Mouse (Mus musculus) urinary bladder, postnatal 25 days (tissue): Measurements from ENCODE around the gene Htt.
A peak's percentile ranks its signal among the peaks of the same experiment; 100 is the strongest.

ENCODE experiments used
- DNase-seq: peaks from one replicate; pipeline ENCODE4 v3.0.0; 2022; ENCODE audit warnings: low spot score

Gene Htt

DNA sequence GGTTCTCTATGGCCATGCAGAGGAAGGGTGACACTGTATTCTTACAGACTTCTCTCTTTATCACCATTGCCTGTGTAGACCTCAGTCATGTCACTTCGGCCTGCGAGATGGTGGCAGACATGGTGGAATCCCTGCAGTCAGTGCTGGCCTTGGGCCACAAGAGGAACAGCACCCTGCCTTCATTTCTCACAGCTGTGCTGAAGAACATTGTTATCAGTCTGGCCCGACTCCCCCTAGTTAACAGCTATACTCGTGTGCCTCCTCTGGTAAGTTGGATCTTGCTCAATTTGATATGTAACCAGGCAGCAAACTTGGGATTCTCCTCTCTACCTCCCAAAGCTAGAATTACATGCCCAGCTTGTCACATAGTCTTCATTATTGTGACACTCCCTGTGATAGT lies 127.7 kb downstream of the Htt start:
- DNase-seq, result no peak

DNA sequence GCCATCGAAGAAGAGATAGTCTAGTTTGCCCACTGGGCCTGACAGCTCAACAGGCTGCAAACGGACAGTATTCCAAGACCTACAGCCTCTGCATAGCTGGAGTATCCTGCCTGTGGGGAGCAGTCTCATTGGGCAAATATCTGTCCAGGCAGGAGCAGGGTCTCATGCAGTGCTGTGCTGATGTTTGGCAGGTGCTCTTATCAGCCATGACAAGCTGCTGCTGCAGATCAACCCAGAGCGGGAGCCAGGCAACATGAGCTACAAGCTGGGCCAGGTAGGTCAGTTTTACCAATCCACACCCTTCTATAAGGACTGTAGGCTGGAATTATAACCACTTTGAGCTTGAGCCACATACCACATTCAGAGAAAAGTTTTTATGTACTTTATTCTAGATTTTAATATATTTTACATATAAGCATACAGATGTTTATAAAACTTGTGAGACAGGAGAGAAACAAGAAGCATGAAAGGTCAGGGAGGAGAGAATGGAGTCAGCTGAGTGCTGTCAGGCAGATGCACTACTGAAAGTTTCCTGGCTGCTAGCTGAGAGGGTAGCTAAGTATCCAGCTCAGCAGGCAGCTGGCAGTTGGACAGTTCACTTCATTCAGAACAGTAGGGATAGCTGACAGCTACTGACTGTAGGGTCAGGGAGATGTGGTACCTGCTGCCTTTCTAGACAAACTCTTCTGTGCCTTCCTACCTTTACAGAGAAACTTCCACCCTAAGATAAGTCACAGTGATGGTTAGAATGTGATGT lies 135.3 kb downstream of the Htt start:
- DNase-seq, result no peak

DNA sequence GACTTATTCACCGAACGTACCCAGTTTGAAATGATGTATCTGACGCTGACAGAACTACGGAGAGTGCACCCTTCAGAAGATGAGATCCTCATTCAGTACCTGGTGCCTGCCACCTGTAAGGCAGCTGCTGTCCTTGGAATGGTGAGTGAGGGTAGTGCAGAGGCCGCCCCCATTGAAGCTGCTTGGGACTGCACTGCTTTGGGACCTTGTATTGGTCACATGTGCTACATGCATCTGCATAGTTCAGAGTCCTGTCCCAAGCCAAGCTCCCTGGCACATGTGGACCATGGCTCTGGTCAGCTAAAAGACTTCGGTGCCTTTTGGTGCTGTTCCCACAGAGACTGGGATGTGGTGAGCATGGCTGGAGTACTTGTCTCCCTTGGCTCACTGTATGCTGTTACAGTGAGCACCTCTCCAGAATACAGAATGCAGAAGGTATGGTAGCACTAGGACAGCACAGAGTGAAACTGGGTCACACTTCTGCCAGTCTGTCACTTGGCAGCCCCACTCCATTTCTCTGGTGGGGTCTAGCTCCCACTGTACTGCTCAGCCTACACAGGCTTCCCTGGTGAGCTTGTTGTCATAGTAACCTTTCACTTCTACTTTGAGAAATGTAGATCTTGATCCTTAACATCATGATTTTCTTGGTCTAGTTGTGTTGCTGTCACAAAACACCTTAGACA lies 138.4 kb downstream of the Htt start:
- no peak for DNase-seq

- DNase-seq, result no peak
Observed at GRCm38 (mm10) chr5:34902371-34902770, 140.8 kb downstream of the Htt start.

DNA sequence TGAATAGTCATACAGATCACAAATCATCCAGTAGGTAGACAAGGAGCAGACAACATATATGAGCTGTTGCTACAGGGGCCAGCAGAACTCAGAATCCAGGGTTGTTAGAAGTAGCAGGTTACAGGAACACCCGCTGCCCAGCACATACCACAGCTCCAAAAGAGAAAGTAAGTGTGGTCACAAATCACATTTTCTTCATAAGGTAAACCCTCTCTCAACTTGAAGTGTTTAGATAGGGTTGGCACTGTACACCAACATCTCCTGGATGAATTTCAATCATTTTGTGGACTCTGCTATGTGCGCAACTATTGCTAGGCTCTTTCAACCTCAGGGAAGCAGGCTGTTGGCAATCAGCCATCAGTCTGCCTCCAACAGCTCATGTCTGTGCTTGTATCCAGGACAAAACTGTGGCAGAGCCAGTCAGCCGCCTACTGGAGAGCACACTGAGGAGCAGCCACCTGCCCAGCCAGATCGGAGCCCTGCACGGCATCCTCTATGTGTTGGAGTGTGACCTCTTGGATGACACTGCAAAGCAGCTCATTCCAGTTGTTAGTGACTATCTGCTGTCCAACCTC lies 141.4 kb downstream of the Htt start:
- DNase-seq, result peak; percentile 58

DNA sequence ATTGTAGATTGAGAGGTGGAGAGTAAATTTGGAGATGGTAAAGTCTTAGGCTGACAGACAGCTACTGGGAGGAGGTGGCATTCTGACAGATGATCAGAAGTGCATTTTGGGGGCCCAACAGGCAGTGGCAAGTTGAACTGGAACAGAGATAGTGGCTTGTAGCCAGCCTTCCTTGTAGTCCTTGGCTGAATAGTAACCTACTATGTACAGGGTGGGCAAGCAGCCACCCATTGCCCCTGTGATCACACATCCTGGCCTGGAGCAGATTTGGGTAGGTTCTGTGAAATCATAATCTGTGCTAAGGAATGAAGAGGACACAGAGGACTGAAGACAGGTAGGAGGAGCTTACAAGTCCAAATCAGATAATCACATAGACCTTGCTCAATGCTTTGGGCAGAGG lies 142.9 kb downstream of the Htt start:
- no peak for DNase-seq

- DNase-seq, result no peak
Observed at GRCm38 (mm10) chr5:34907230-34907629, 145.7 kb downstream of the Htt start.

DNA sequence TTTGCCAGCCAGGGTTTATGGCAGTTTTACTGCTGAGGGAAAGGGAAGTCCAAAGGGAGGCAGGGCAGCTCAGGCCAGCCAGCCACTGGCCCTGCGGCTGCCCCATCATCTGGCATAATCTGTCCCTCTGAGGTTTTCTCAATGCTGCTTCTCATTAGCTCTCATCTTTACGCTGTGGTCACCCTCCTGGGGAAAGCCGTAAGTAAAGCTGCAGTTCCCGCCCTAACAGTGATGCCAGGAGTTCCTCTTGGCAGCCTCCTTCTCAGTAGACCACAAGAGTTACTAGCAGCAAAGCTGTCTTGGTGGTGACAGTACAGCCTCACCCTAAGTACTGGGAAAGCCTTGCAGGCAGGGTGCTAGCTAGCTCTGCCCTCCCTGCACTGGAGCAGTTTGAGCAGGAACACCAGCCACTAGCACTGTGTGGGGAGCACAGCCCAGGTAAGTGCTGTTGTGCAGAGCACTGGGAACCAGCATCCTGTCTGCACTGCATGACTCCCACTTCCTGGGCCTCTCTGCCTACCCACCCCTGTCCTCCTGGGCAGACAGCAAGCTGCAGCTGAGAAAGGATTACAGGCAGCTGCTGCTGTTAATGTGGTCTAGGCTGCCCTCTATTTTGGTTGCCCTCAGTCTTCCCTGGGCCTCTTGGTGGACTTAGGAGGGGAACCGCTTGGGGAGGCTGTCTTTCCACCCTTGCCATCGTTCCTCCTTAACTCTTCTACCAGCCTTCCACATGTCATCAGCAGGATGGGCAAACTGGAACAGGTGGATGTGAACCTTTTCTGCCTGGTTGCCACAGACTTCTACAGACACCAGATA lies 146.6 kb downstream of the Htt start, which contains the start of gene Msantd1:
TSS of gene Msantd1 (plus strand) at position 103 of the 816 bp plus-strand sequence.
- no peak for DNase-seq

DNA sequence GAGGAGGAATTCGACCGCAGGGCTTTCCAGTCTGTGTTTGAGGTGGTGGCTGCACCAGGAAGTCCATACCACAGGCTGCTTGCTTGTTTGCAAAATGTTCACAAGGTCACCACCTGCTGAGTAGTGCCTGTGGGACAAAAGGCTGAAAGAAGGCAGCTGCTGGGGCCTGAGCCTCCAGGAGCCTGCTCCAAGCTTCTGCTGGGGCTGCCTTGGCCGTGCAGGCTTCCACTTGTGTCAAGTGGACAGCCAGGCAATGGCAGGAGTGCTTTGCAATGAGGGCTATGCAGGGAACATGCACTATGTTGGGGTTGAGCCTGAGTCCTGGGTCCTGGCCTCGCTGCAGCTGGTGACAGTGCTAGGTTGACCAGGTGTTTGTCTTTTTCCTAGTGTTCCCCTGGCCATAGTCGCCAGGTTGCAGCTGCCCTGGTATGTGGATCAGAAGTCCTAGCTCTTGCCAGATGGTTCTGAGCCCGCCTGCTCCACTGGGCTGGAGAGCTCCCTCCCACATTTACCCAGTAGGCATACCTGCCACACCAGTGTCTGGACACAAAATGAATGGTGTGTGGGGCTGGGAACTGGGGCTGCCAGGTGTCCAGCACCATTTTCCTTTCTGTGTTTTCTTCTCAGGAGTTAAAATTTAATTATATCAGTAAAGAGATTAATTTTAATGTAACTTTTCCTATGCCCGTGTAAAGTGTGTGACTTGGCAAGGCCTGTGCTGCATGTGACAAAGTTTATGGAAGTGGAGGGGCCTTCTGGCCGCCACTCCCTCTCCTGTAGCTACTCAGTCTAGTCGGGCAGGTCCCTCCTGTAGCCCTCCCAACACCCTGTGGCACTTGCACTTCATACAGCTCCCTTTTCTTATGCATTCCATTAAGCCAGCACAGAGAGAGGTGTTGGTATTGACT lies 147.4 kb downstream of the Htt start:
- DNase-seq, result no peak

- DNase-seq, result no peak
Observed at GRCm38 (mm10) chr5:34909634-34910503, 148.3 kb downstream of the Htt start.

DNA sequence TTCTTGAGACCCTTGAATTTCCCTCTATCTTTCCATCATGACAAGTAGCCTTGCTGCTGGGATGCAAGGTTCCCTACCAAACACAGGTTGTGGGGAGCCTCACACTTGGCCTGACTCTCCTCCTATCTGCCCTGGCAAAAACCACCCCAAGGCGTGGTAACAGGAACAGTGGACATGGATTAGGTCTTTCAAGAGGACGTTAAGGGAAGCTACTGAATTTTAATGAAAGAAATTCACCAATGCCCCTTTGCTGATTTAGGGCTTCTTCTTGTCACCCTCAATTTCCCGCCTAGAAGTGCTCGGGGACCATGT lies 148.9 kb downstream of the Htt start:
- DNase-seq, result no peak

DNA sequence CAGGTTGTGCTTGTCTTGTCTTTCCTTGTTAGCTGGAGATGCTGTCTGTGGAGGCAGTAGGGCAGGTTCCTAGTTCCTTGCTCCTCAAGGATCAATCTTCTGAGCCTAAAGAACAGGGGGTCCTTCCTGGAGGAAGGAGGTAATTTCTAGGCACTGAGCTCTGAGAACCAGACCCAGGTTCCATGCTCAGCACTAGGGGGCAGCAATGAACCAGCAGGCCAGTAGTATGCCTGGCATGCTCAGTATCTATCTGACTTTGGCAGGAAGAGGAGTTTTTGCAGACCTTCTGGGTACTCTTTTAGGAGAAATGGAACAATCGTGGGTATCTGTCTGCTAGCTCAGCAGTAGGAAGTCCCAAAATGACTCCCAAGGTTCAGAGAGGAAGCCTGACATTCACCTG lies 154.3 kb downstream of the Htt start:
- DNase-seq, result peak; percentile 72

DNA sequence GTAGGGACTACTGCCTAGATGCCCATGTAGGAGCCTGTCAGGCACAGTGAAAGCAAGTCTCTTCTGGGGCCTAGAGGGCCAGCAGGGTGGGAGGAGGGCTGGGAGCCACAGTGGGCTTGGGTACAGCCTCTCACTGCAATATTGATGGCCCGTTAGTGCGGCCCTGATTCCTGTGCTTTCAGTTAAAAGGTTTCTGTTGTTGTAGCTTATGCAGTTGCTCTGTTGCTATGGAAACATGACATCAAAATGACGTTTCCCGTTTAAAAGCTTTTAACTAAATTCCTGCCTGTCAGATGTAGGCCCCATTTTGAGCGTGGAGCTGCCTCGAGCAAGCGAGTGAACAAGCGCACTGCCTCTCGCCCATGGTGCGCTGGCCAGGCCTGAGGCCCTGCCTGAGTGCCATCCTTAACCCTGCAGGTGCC lies 155.7 kb downstream of the Htt start:
- no peak for DNase-seq

GRCm38 (mm10) chr5:34918785-34919184 lies 157.2 kb downstream of the Htt start:
- no peak for DNase-seq

DNA sequence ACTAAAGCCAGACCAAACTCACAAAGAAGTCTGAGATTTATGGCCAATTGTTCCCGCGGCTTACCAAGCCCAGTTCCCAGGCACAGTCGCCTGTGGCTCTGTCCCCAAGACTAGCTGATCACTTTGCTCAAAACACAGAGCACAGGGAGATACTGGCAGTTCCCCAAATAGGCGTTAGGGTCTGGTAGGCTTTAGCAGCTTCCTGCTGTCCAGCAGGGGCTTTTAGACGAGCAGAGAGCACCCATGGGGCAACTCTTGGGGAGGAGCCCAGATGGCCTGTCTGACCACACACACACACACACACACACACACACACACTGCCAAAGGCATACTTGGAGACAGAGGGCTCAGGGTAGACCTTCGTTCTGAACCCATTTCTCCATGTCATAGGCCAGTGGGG lies 161.0 kb downstream of the Htt start:
- DNase-seq, result no peak

DNA sequence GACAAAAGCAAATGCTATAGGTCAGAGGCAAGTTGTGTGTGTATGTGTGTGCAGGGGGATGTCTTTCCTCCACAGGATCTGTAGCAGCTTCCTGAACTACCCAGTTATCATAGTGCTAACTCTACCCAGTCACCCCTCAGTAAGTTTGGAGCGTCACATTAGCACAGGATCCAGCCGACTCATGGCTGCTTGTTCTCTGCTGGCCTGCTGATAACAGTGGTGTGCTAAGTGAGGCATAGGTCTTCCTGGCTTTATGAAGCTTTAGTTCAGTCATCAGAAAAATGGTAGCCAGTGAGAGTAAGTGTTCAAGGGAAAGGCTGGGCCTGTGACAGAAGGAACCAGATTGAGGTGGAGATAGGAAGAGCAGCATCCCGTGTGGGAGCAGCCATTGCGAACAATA lies 162.4 kb downstream of the Htt start:
- no peak for DNase-seq

DNA sequence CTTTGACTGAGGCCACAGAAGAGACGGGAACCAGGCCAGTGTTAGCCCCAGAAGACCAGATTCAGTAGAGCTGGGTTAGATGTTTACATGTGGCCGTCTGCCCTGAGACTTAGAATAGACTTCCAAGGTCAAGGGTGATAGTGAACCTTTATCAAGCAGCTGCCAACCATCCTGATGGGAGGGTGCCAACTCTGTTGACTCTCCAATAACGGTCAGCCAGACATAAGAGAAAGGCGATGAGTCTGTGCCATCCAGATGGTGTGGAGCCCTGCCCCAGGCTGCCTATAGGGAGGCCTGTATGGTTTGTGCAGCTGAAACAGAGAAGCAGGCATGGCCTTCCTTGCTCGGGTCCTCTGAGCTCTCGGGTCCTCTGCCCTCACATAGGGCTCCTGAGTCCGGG lies 163.0 kb downstream of the Htt start:
- no peak for DNase-seq

DNA sequence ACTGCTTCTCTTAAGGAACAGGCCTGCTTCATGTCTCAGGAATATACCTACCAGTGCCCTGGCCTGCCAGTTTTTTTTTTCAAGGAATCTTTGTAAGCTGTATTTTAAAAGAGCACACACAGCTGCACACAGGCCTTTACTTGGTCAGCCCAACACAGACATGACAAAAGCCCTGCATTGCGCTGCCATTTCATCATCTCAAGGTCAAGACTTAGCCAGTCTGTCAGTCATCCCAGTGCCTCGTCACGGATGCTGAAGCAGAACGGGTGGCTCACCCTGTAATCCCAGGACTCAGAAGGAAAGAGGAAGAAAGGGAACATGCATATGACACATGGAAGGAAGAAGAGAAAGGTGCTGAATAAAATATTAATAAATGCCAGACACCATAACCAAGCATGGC lies 166.1 kb downstream of the Htt start:
- DNase-seq, result no peak

DNA sequence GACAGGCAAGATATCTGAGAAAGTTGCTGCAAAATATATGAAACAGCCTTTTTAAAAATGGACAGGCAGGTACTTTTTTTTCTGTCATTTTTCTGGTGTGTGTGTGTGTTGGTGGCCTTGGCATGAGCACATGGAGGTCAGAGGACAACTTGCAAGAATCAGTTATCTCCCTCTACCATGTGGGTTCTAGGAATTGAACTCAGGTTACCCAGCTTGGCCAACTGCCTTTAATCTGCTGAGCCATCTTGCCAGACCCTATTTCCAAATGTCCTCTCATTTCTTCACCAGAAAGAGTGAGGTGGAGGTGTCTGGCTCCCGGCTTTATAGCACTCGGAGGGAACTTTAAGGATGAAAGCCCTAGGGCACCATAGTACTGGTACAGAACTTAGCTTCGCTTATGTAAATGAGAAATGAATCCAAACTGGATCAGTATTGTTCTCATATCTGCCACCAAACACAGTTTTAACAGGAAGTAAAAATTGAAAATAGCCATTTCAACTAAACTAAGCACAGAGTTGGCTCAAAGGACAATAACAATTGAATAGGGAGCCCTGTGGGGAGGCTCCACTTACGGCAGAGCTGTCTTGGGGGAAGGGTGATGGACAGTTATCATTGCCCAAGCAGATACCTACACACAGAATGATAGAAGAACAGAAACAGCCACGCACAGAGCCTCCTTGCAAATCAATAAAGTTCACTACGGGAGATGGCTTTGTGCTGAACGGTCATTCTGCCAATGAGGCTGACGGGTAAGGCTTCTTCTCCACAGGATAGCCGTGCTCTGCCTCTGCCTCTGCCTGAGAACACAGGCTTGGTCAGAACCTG lies 168.8 kb downstream of the Htt start:
- no peak for DNase-seq

- no peak for DNase-seq
Observed at GRCm38 (mm10) chr5:34931091-34931490, 169.6 kb downstream of the Htt start.
